Mouse (Mus musculus): Measurements from ENCODE around the gene Gtpbp8.

GRCm38 (mm10) chr16:44736118-44736517, 10.0 kb downstream of the Gtpbp8 start:
- TF ChIP-seq CTCF (conservative IDR thresholded peaks at IDR 0.05; ENCODE audit: low read length) (no peak), POU5F1 (IDR thresholded peaks at IDR 0.05; ENCODE audit: borderline replicate concordance, low read length) (no peak)
